Mouse (Mus musculus) right cerebral cortex, postnatal 14 days (tissue): ENCODE results near the gene Rad51b.

ENCODE experiments used
- DNase-seq: peaks from one replicate; pipeline ENCODE4 v3.0.0; 2022

The Rad51b gene

GRCm38 (mm10) chr12:79848539-79848938 is 551.5 kb downstream of the Rad51b start:
- DNase-seq: no peak

DNA sequence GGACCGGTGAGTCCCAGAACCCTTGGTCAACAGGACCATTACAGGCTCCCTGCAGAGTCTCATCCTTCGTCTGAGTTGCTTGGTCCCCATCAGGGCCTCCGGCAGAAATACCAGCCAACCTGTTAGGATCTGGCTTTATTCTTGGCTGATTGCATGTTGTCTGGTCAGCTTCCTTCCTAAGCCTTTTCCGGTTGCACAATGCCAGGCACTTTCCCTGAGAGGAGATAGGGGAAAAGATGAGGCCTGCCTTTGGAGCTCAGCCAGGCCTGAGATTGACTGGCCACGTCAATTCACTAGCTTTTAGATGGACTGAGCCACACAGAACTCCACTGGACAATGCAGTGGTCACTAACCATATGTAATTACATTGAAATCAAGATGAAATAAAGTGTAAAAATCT is 552.9 kb downstream of the Rad51b start:
- no peak for DNase-seq

GRCm38 (mm10) chr12:79851898-79852297 is 554.8 kb downstream of the Rad51b start:
- no peak for DNase-seq

DNA sequence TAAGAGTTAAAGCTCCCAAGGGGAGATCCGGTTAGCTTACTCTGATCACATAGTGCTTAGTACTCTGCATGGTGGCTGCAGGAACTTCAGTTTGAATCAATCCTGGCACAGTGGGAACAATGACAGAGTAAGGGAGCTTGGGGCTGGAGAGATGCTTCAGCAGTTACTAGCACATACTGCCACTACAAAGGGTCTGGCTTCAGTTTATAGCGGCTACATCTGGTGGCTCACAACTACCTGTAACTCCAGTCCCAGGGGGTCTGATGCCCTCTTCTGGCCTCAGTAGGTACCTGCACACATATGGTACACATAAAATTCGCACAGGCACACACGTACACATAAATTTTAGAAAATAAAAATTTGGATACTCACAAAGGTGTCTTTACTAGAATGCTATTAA is 555.5 kb downstream of the Rad51b start:
- DNase-seq: no peak

DNA sequence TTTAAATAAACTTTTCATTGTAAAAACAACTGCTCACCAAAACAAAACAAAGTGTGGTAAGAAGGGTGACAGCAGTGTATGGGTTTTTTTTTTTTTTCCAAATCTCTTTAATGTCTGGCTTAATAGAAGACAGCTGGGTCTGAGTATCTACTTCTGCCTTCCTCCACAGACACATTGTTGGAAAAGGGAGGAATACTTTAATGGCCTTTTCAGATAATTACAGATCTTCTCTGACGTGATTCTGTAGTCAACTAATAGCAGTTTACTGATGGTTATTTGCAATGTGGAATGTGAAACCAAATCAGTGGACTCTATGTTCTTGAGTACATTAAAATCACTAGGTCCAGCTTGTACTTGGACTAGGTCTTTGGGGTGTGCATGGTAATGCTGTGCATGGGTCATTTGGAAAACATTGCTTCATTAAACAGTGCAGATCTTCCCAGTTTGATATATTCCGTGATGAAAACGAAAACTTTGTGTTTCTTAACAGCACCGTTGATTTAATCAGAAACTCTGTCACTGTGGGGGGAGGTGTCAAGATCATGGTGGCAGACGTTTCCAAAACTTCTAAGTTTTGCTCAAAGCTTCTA is 556.9 kb downstream of the Rad51b start:
- DNase-seq: no peak

DNA sequence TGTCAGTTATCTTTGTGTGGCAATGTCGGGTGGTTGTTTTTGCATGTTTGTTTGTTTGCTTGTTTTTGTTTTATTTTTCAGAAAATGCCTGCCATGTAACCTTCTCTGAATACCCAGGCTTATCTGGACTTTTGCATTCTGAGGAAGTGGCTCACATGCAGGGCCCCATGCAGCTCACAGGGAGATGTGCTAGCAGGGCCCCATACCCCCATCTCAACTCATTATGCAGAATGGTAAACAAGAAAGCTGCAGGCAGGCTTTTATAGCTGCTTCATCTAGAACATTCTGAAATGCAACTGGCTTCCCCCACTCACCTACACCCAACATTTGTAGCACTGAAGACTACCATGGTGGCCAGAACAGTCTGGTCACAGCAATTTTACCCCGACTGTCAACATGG is 557.4 kb downstream of the Rad51b start:
- DNase-seq: no peak

DNA sequence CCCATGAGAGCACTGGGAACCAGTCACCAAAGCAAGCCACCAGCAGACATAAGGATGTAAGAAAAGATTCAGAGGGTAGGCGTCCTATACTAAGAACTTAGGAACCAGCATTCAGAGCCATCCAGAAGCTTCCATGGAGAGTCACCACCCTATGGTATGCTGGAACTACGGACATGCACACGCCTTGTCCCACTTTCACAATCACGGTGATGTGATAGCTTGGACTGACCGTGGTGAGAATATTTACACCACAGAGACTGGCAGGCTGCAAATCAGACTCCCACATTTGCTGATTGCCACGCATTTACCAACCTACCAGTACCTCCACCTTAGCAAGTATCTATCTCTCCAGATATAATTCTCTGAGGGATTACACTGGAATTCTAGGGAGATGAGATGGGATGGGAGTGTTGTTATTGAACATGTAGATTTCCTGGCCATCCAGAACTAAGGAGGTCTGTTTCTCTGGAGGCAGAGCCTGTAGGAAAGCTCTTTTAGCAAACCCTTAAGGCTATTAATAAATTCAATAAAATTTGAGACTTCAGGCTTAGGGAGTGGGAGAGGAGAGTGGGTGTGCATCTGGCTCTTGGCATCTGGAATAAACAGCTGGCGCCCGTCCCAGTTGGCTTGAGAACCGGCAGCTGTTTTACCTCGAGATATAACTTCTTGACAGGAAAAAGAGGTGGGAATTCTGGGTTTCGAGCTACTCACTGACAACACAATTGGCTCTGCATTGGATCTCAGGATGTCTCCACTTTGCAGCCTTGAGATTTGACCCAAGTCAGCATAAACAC is 559.2 kb downstream of the Rad51b start:
- no peak for DNase-seq

- DNase-seq: no peak
These were observed 560.6 kb downstream of the Rad51b start for GRCm38 (mm10) chr12:79857704-79858103.

DNA sequence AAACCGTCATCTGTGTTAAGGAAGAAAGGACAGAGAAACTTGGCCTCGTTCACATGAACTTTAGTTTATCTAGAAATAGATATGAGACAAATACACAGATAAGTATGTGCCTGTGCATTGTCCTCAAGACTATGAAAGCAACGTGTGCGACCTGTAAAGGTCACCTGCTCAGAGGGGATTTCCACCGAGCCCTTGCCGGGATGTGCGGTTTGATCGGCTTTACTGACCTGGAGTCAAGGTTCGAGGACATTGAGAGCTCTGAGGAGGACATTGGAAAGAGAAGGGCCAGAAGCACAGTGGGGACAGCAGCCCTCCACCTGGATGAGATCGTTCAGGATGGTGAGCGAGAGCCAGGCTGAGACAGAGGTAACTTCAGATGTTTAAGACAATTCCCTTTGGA is 561.3 kb downstream of the Rad51b start:
- DNase-seq: no peak

GRCm38 (mm10) chr12:79859354-79860247 is 562.5 kb downstream of the Rad51b start:
- DNase-seq: no peak

- no peak for DNase-seq
These were observed 563.1 kb downstream of the Rad51b start for GRCm38 (mm10) chr12:79860248-79860555.
